Mouse (Mus musculus): ENCODE measurements at regions not wholly inside any gene's neighbourhood (a gene's known extent, or its start where the extent isn't known, plus 50 kb on each side); places are given as distances from the start of the nearest gene placed in this dataset.
"Not testable (repeated sequence)": the region's sequence is repeated elsewhere in the genome, so short reads cannot be mapped to it uniquely, and the experiment has no call there.

DNA sequence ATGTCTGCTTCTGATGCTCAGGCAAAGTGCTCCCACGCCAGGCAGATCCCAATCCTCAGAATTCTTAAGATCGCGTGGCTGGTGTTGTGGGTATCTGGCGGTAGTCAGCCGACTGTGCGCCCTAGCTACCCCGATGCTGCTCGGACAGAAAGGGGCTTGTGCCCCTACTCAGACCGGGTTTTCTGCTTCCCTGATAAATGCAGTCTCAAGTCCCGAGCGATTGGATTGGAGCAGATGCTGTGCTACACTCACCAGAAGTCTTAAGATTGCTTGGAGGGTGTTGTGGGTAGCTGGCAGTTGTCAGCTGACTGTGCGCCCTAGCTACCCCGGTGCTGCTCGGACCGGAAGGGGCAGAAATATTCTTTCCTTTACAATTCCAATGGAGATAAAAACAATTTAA is 99.3 kb downstream of the Gm7489 start:
- DNase-seq (ENCODE audit: low read depth): not testable (repeated sequence)

- DNase-seq (ENCODE audit: low read depth): no peak
Measured at GRCm38 (mm10) chr15:53989888-53990287, 105.2 kb downstream of the Gm7489 start.

DNA sequence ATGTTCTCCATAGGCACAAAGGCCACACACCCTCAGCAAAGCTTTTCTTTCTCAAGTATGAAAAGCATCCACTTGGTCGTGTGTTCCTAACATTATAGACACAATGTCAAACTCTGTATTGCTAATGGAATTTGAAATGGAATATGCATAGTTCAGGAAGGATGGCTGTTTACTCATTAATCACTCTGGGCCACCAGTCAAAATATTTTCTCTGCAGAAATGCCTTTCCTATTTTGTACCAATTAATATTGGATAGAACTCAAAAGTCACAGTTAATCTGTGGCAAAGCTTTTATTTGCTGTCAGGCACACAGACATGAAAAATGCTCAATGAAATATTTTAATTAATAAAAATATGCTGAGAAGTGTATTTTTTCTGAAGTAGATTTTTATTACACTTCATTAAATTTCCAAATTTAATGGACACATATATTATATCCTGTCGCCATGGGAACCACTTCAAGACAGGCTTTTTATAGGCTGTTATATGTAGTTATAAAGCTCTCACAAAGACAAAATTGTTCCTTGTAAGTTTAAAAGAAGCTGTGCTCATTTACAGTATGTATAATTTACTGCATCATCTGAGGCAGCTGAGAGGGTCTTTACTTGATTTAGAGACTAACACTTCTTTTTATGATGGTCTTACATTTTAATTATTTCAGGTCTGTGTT is 110.6 kb downstream of the Gm7489 start:
- DNase-seq (ENCODE audit: low read depth): no peak

DNA sequence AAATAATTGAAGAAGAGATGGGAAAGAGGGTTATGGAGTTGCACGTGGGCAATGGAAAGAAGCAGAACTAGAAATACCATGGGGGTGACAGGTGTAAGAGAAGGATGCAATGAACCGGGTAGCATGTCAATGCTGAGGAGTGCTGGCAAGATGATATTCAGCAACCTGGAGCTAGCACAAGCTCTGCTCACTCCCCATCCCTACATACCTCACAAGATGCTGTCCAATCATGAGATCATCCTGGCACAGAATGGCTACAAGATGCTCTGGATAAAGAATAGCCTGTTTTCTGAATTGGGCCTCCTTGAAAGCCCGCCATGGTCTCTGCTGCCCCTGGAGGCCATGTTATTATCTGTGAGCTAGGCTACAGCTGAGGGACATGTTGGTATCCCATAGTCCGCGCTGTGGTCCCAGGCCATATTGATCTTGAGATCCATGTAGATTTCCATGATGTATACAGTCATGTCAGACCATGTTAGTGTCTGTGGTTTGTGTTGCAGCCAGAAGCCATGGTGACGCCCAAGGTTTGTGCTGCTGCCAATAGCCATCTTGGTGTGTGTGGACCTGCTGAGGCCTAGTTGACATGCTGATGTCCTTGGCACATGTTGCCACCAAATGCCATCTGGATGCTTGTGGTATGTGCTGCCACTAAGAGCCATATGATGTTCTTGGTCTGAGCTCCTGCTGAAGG is 114.0 kb downstream of the Gm7489 start:
- DNase-seq (ENCODE audit: low read depth): no peak

DNA sequence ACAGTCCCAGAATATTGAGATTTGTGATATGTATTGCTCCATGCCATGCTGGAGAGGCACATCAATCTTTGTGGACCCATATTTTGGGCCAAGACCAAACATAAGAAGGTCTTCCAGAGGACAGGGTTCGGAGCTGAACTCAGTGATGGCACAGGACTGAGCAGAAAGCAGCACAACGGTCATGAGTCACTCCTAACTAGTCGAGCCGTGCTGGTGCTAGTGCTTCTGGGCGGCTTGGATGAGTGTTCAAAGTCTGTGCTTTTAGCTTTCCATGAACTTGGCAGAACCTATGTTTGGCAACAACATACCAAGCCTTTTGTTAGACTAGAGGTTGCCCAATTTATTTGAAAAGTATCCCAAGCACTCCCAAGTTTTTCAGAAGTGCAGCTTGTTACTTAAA is 149.1 kb downstream of the Gm7489 start:
- no peak for DNase-seq (ENCODE audit: low read depth)

- no peak for DNase-seq (ENCODE audit: low read depth)
Measured at GRCm38 (mm10) chr15:54050711-54051110, 166.0 kb downstream of the Gm7489 start.

DNA sequence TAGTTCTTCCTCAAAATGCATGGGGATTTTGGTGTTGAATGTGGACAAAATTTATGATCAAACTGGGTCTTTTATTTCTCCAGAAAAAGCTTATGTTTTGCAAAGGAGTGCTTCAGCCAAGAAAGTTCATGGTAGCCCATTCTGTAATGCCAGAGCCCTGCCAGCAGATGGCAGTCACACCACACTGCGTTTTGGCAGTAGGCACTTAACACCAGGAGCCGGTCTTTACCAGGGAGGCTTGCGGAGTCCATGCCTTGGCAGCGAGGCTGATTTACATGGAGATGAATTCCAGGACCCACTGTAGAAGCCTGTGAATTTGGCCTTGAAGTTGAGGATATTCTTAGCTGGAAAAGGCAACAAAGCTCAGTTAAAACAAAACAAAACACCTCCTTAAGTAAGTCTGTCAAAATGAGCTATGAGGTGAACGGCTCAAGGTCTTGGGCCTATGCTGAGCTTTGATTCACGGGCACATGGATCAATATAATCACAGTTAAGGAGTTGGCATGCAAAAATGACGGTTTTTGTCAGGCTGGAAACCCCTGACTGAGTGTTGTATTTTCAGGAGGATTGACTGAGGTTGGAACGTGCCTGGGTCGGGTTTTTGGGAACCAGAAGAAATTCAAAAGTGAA is 185.4 kb downstream of the Gm7489 start:
- DNase-seq (ENCODE audit: low read depth): peak; percentile 57

GRCm38 (mm10) chr15:54071732-54072131 is 187.0 kb downstream of the Gm7489 start:
- DNase-seq (ENCODE audit: low read depth): peak; percentile 21

DNA sequence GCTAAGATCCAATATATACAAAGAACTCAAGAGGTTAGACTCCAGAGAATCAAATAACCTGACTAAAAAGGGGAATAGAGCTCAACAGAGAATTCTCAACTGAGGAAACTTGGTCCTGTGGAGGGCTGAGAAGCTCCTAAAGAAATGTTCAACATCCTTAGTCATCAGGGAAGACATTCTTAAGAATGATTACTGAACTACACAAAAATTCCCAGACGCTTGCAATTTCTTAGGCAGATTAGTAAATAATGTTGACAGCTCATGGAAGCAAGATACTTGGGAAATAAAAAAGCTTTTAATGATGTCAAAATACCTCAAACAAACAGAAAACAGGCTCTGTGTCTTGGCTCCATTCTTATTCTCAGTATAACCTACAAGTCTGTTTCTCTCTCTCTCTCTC is 206.6 kb downstream of the Gm7489 start:
- DNase-seq (ENCODE audit: low read depth): no peak

GRCm38 (mm10) chr15:54092386-54092785 is 207.7 kb downstream of the Gm7489 start:
- DNase-seq (ENCODE audit: low read depth): no peak

- DNase-seq (ENCODE audit: low read depth): no peak
Measured at GRCm38 (mm10) chr15:54097498-54097897, 212.8 kb downstream of the Gm7489 start.

- no peak for DNase-seq (ENCODE audit: low read depth)
Measured at GRCm38 (mm10) chr15:54112406-54112805, 227.7 kb downstream of the Gm7489 start.

DNA sequence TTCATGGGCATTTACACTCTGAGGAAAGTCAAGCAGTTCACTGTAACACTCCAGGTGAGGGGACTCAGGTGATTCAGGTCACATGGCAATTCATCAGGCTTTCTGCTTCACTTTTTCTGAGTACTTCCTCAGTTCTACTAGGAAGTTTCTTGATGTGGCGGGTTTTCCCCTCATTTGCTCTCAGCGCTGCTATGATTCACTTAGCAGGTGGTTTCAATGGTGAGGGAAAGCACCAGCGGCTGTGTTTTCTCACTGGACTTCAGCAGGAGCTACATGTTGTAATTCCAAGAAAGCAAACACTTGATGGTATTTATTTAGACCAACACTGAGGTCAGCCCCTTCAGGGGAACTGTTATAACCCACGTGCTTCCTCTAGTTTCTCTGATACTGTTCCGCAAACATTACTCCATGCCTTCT is 229.4 kb downstream of the Gm7489 start:
- DNase-seq (ENCODE audit: low read depth): no peak

- DNase-seq (ENCODE audit: low read depth): no peak
Measured at GRCm38 (mm10) chr15:54117967-54118538, 233.3 kb downstream of the Gm7489 start.

GRCm38 (mm10) chr15:54120456-54120855 is 235.8 kb downstream of the Gm7489 start:
- peak; percentile 12 for DNase-seq (ENCODE audit: low read depth)

- DNase-seq (ENCODE audit: low read depth): no peak
Measured at GRCm38 (mm10) chr15:54164350-54164749, 279.6 kb downstream of the Gm7489 start.

DNA sequence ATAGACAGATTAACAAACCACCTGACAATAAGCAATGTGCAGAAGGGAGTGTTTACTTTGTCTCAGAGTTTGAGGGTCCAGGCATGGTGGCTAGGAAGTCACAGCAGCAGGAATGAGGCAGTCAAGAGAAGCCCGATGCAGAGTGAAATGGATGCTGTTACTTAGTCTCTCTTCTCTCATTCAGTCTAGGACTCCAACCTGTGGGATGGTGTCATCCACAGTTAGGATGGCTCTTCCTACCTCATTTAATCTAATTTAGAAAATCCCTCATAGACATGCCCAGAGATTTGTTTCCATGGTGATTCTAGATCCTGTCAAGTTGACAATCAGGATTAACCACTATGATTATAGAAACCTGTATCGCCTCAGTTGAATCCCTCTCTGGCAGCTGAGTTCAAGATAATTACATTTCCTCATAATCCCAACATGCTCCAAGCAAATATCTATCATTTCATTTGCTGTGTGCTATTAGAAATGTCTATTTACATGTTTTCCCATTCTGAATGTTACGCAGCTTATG is 283.2 kb downstream of the Gm7489 start:
- DNase-seq (ENCODE audit: low read depth): no peak

- no peak for DNase-seq (ENCODE audit: low read depth)
Measured at GRCm38 (mm10) chr15:54177221-54177620, 292.5 kb downstream of the Gm7489 start.

DNA sequence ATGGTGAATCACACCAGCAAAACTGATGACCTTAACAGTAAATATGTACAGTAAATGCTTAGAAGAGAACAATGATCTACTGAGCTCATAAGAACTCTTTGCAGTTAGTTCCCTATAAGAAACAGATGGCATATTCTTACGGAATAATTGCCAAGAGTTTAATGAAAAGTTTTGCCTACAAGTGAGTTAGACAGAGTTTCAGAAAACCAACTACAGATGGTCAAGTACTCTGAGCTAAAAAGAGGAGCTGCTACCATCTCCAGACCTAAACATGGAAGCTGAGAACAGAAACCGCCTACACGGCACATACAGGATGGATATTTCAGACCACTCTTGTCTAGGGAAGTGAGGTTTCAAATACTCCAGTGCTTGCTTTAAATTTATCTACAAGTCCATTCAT is 293.1 kb downstream of the Gm7489 start:
- no peak for DNase-seq (ENCODE audit: low read depth)
